Mouse (Mus musculus): Measurements from ENCODE around the gene Rps15.

DNA sequence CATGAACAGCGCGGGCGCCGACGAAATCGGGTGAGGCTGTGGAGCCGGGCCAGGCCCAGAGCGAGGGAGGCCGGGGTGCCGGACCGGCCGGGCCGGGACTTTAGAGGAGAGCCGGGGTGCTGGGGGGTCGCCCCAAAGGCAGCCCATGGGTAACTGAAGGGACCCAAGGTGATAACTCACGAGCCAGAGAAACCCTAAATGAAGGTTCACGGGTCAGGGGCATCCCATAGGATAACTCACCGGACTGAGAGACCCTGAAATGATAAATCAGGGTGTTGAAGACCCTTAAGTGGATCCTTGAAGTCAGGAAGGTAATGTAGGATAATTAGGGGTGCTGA lies 27.1 kb upstream of the Rps15 start:
- TF ChIP-seq CTCF (IDR thresholded peaks at IDR 0.05; ENCODE audit: extremely low read depth, insufficient read depth, insufficient read length, insufficient replicate concordance) (no peak), POLR2A (IDR thresholded peaks at IDR 0.05; ENCODE audit: low read depth, low read length) (no peak)

Data from spleen, adult 2 months (tissue).